Mouse (Mus musculus): ENCODE measurements at regions not wholly inside any gene's neighbourhood (a gene's known extent, or its start where the extent isn't known, plus 50 kb on each side); places are given as distances from the start of the nearest gene placed in this dataset.

DNA sequence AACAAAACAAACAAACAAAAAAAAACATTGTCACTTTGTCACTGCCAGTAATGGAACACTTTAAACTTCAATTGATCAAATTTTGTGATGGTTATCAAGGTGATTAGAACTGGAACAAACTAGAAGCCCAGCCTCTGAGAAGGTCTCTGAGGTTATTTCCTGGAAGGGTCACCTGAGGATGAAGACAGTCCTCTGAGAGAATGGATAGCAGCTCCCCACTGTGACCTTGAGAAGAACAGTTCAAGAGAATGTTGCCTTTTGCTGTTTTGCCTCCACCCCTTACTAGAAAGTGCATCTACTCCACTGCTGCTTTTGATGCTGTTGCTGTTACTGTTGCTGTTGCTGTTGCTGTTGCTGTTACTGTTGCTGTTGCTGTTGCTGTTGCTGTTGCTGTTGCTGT is 205.1 kb upstream of the Clec14a start:
- no peaks in the 10 kb centered on the region for H3K36me3 ChIP-seq
- no peak for DNase-seq (ENCODE audit: low spot score)

DNA sequence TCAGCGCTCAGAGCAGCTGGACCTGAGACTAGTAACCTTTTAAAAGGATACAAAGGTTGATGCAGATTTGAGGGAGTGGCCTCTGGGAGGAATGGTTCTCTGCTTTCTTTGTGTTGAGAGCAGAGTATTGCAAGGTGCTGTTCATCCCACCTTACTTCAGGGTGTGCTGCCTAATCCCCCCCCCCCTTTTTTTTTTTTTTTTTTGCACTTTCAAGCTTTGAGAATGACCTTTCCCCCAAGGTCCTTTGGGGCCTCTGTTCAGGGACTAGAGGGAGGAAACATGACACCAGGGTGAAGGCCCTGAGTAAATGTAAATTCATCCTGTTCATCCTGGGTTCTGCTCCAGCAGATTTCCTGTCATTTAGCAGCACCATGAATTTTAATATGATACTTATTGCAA is 204.4 kb upstream of the Clec14a start:
- H3K4me3 ChIP-seq, result no peak overlapping the region
- H3K27ac ChIP-seq, result no peak overlapping the region
- no peaks in the 10 kb centered on the region for H3K4me1 ChIP-seq
- WGBS, result 65% methylated on average over 1 of the region's 1 CpGs
- H3K9me3 ChIP-seq, result no peaks in the 10 kb centered on the region
- no peak for DNase-seq (ENCODE audit: low spot score)
- no peaks in the 10 kb centered on the region for H3K27me3 ChIP-seq (ENCODE audit: insufficient read depth, poor library complexity, severe bottlenecking)
- no peaks in the 10 kb centered on the region for H3K36me3 ChIP-seq

More for the DNA sequence above, 205.1 kb upstream of the Clec14a start:
- Histone ChIP-seq H3K27ac (no peak overlapping the region), H3K27me3 (ENCODE audit: insufficient read depth, poor library complexity, severe bottlenecking) (no peaks in the 10 kb centered on the region), H3K9me3 (no peaks in the 10 kb centered on the region), H3K4me1 (no peaks in the 10 kb centered on the region), H3K4me3 (no peak overlapping the region)

GRCm38 (mm10) chr12:58460465-58460864 is 191.4 kb upstream of the Clec14a start:
- 78% methylated on average over 3 of the region's 3 CpGs for WGBS

GRCm38 (mm10) chr12:58454828-58455227 is 185.7 kb upstream of the Clec14a start:
- no peak for DNase-seq (ENCODE audit: low spot score)
- Histone ChIP-seq H3K36me3 (no peaks in the 10 kb centered on the region), H3K27ac (no peak overlapping the region), H3K27me3 (ENCODE audit: insufficient read depth, poor library complexity, severe bottlenecking) (no peaks in the 10 kb centered on the region), H3K4me1 (no peaks in the 10 kb centered on the region), H3K9me3 (no peaks in the 10 kb centered on the region), H3K4me3 (no peak overlapping the region)
- 81% methylated on average over 2 of the region's 2 CpGs for WGBS

More at GRCm38 (mm10) chr12:58460465-58460864, 191.4 kb upstream of the Clec14a start:
- Histone ChIP-seq H3K27ac (no peak overlapping the region), H3K36me3 (no peaks in the 10 kb centered on the region), H3K4me1 (no peaks in the 10 kb centered on the region), H3K4me3 (no peak overlapping the region), H3K9me3 (no peaks in the 10 kb centered on the region), H3K27me3 (ENCODE audit: insufficient read depth, poor library complexity, severe bottlenecking) (no peaks in the 10 kb centered on the region)
- no peak for DNase-seq (ENCODE audit: low spot score)

- H3K4me3 ChIP-seq, result no peak overlapping the region
- no peak overlapping the region for H3K27ac ChIP-seq
- 74% methylated on average over 3 of the region's 3 CpGs for WGBS
These were observed 173.9 kb upstream of the Clec14a start for GRCm38 (mm10) chr12:58443007-58443406.

DNA sequence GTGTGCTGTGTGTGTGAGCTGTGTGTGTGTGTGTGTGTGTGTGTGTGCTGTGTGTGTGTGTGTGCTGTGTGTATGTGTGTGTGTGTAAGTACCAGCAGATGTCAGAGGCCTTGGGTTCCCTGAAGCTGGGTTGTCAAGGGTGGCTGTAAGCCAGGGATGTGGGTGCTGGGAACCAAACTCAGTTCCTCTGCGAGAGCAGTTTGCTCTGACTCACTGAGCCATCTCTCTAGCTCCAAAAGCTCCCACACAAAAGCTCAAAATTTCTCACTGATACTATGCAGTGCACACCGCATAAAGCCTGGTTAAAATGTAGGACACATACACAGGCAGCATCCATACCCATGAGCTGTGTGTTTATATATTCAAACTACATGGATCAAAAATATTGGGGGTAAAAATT is 172.9 kb upstream of the Clec14a start:
- WGBS, result 87% methylated on average over 2 of the region's 2 CpGs
- Histone ChIP-seq H3K27me3 (ENCODE audit: insufficient read depth, poor library complexity, severe bottlenecking) (no peaks in the 10 kb centered on the region), H3K9me3 (no peaks in the 10 kb centered on the region), H3K36me3 (no peaks in the 10 kb centered on the region), H3K4me1 (no peaks in the 10 kb centered on the region), H3K4me3 (no peak overlapping the region), H3K27ac (no peak overlapping the region)
- no peak for DNase-seq (ENCODE audit: low spot score)

More at GRCm38 (mm10) chr12:58443007-58443406, 173.9 kb upstream of the Clec14a start:
- DNase-seq (ENCODE audit: low spot score), result no peak
- no peaks in the 10 kb centered on the region for H3K4me1 ChIP-seq
- H3K36me3 ChIP-seq, result no peaks in the 10 kb centered on the region
- H3K9me3 ChIP-seq, result no peaks in the 10 kb centered on the region
- no peaks in the 10 kb centered on the region for H3K27me3 ChIP-seq (ENCODE audit: insufficient read depth, poor library complexity, severe bottlenecking)

- DNase-seq (ENCODE audit: low spot score), result no peak
- H3K27ac ChIP-seq, result no peak overlapping the region
- H3K4me1 ChIP-seq, result no peaks in the 10 kb centered on the region
- H3K4me3 ChIP-seq, result no peak overlapping the region
- H3K9me3 ChIP-seq, result no peaks in the 10 kb centered on the region
- H3K27me3 ChIP-seq (ENCODE audit: insufficient read depth, poor library complexity, severe bottlenecking), result no peaks in the 10 kb centered on the region
- H3K36me3 ChIP-seq, result no peaks in the 10 kb centered on the region
These were observed 171.6 kb upstream of the Clec14a start for GRCm38 (mm10) chr12:58440666-58441065.

GRCm38 (mm10) chr12:58437031-58437430 is 167.9 kb upstream of the Clec14a start:
- no peak for DNase-seq (ENCODE audit: low spot score)
- WGBS, result 74% methylated on average over 6 of the region's 6 CpGs
- Histone ChIP-seq H3K4me3 (no peak overlapping the region), H3K9me3 (no peaks in the 10 kb centered on the region), H3K27ac (no peak overlapping the region), H3K27me3 (ENCODE audit: insufficient read depth, poor library complexity, severe bottlenecking) (no peaks in the 10 kb centered on the region), H3K36me3 (no peaks in the 10 kb centered on the region), H3K4me1 (no peaks in the 10 kb centered on the region)

DNA sequence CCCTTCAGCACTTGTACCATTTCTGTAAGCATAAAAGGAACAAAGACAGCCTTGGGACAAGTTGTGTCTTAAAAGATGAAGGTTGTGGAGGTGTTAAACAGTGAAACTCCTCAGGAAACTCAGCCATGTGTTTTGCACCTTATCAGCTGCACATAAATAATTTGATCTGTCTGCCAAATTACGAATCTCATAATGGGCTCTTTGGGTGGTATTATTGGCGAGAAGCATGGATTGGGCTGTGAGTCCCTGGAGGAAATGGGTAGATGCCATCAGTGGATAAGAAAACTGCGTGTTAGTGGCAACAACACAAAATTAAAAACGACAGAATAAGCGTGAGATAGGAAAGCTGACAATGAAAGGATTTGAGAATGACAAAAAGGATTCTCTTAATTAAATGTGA is 165.4 kb upstream of the Clec14a start:
- Histone ChIP-seq H3K36me3 (no peaks in the 10 kb centered on the region), H3K4me3 (no peak overlapping the region), H3K4me1 (no peaks in the 10 kb centered on the region), H3K27me3 (ENCODE audit: insufficient read depth, poor library complexity, severe bottlenecking) (no peaks in the 10 kb centered on the region), H3K9me3 (no peaks in the 10 kb centered on the region), H3K27ac (no peak overlapping the region)
- 72% methylated on average over 5 of the region's 5 CpGs for WGBS
- DNase-seq (ENCODE audit: low spot score), result no peak

GRCm38 (mm10) chr12:58429929-58430328 is 160.8 kb upstream of the Clec14a start:
- no peak for DNase-seq (ENCODE audit: low spot score)
- H3K4me3 ChIP-seq, result no peak overlapping the region
- WGBS, result 82% methylated on average over 5 of the region's 5 CpGs
- no peaks in the 10 kb centered on the region for H3K36me3 ChIP-seq
- H3K27me3 ChIP-seq (ENCODE audit: insufficient read depth, poor library complexity, severe bottlenecking), result no peaks in the 10 kb centered on the region
- H3K27ac ChIP-seq, result no peak overlapping the region
- no peaks in the 10 kb centered on the region for H3K4me1 ChIP-seq
- H3K9me3 ChIP-seq, result no peaks in the 10 kb centered on the region

- no peaks in the 10 kb centered on the region for H3K27me3 ChIP-seq (ENCODE audit: insufficient read depth, poor library complexity, severe bottlenecking)
- no peak for DNase-seq (ENCODE audit: low spot score)
- H3K36me3 ChIP-seq, result no peaks in the 10 kb centered on the region
- no peak overlapping the region for H3K4me3 ChIP-seq
- no peaks in the 10 kb centered on the region for H3K4me1 ChIP-seq
- no peak overlapping the region for H3K27ac ChIP-seq
- no peaks in the 10 kb centered on the region for H3K9me3 ChIP-seq
- 86% methylated on average over 6 of the region's 6 CpGs for WGBS
These were observed 157.7 kb upstream of the Clec14a start for GRCm38 (mm10) chr12:58426758-58427157.

- H3K27ac ChIP-seq, result no peak overlapping the region
- WGBS, result 81% methylated on average over 4 of the region's 4 CpGs
- DNase-seq (ENCODE audit: low spot score), result no peak
These were observed 156.9 kb upstream of the Clec14a start for GRCm38 (mm10) chr12:58425961-58426360.

DNA sequence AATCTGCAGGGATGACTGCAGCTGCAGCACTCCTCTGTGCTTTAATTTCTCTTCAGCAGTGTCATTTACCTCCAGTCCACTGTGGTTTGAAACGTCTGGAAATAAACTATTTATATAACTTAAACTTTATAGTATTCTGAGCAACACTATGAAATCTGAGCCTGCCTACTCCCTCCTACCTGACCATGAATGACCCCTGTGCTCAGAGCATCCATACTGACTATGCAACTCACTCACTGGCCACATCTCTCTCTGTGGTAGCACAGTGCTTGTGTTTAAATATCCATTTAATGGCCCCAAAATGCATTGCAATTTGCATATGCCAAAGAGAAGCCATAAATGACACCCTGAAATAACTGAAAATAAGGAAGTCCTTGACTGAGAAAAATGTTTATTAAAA is 154.5 kb upstream of the Clec14a start:
- H3K36me3 ChIP-seq, result no peaks in the 10 kb centered on the region
- WGBS, result 34% methylated on average over 1 of the region's 1 CpGs
- no peak overlapping the region for H3K4me3 ChIP-seq
- no peaks in the 10 kb centered on the region for H3K27me3 ChIP-seq (ENCODE audit: insufficient read depth, poor library complexity, severe bottlenecking)
- no peak for DNase-seq (ENCODE audit: low spot score)
- no peak overlapping the region for H3K27ac ChIP-seq
- H3K9me3 ChIP-seq, result no peaks in the 10 kb centered on the region
- no peaks in the 10 kb centered on the region for H3K4me1 ChIP-seq

More at GRCm38 (mm10) chr12:58425961-58426360, 156.9 kb upstream of the Clec14a start:
- Histone ChIP-seq H3K4me3 (no peak overlapping the region), H3K4me1 (no peaks in the 10 kb centered on the region), H3K27me3 (ENCODE audit: insufficient read depth, poor library complexity, severe bottlenecking) (no peaks in the 10 kb centered on the region), H3K36me3 (no peaks in the 10 kb centered on the region), H3K9me3 (no peaks in the 10 kb centered on the region)

- H3K4me3 ChIP-seq, result no peak overlapping the region
- H3K36me3 ChIP-seq, result no peaks in the 10 kb centered on the region
- H3K9me3 ChIP-seq, result no peaks in the 10 kb centered on the region
- WGBS, result 52% methylated on average over 3 of the region's 3 CpGs
- H3K27ac ChIP-seq, result no peak overlapping the region
- no peak for DNase-seq (ENCODE audit: low spot score)
- no peaks in the 10 kb centered on the region for H3K27me3 ChIP-seq (ENCODE audit: insufficient read depth, poor library complexity, severe bottlenecking)
- H3K4me1 ChIP-seq, result no peaks in the 10 kb centered on the region
These were observed 132.8 kb upstream of the Clec14a start for GRCm38 (mm10) chr12:58401904-58402303.

Data from heart, embryonic 10.5 days (tissue).